Mouse (Mus musculus): ENCODE measurements around the gene Ftcd.

The Ftcd gene

GRCm38 (mm10) chr10:76612473-76612872 is 37.0 kb downstream of the Ftcd start:
- no peak for DNase-seq (ENCODE audit: low spot score)

- no peak for DNase-seq (ENCODE audit: low spot score)
Observed at GRCm38 (mm10) chr10:76622411-76622810, 47.0 kb downstream of the Ftcd start.

GRCm38 (mm10) chr10:76622928-76623680 is 47.7 kb downstream of the Ftcd start, which contains the start of gene Col6a2:
Col6a2 (minus strand) TSS chr10:76623630.
- peak; percentile 97 for DNase-seq (ENCODE audit: low spot score)

- DNase-seq (ENCODE audit: low spot score) = no peak
Observed at GRCm38 (mm10) chr10:76623734-76624133, 48.3 kb downstream of the Ftcd start.

GRCm38 (mm10) chr10:76624903-76625302 is 49.5 kb downstream of the Ftcd start:
- DNase-seq (ENCODE audit: low spot score) = no peak

- no peak for DNase-seq (ENCODE audit: low spot score)
Observed at GRCm38 (mm10) chr10:76627714-76628113, 52.3 kb downstream of the Ftcd start.

- DNase-seq (ENCODE audit: low spot score) = no peak
Observed at GRCm38 (mm10) chr10:76630657-76631056, 55.2 kb downstream of the Ftcd start.

GRCm38 (mm10) chr10:76632630-76633029 is 57.2 kb downstream of the Ftcd start:
- DNase-seq (ENCODE audit: low spot score) = no peak

- no peak for DNase-seq (ENCODE audit: low spot score)
Observed at GRCm38 (mm10) chr10:76634094-76634571, 58.7 kb downstream of the Ftcd start.

- DNase-seq (ENCODE audit: low spot score) = no peak
Observed at GRCm38 (mm10) chr10:76634584-76634983, 59.1 kb downstream of the Ftcd start.

GRCm38 (mm10) chr10:76636026-76636425 is 60.6 kb downstream of the Ftcd start:
- no peak for DNase-seq (ENCODE audit: low spot score)

GRCm38 (mm10) chr10:76636601-76637000 is 61.2 kb downstream of the Ftcd start:
- no peak for DNase-seq (ENCODE audit: low spot score)

Data from adipocyte (in vitro differentiated cells).